Mouse (Mus musculus): ENCODE data around the gene Vrk2. TPM values are rescaled to one million over a fixed set of nuclear protein-coding genes. Genes with fewer than 3 reads are reported as not detected.

Gene Vrk2
- total and polyA plus RNA-seq, 3 experiments: 17.9 to 58.7 (median 31.1) TPM

DNA sequence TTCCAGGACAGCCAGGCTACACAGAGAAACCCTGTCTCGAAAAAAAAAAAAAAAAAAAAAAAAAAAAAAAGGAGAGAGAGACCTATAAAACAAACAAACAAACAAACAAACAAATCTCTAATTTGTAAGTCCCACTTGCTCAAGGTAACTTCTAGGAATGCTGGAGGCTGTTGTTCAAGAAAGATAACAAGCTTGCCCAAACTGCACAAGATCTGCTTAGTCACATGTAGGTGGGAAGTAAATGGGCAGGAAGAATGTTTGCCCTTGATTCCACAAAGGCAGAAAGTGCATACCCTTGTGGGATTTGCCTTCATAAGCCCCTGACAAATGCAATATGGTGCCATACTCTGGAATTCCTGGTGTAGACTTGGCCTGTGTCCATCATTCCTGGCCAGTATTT, 688 bp upstream of the Vrk2 start:
- H3K36me3 ChIP-seq (replicated peaks in 1 of 2; ENCODE audit: control insufficient read depth in 1 of 2, insufficient read depth in 1 of 2, low read length in 1 of 2): peaks cover 4 to 16% of the 10 kb centered on the region in 2 experiments
- in situ Hi-C loops (cut with MboI; ENCODE audit: low pct_ligation_motif_present, low pct_unique_long_range_greater_than_20kb, low sequenced_read_pairs): no loop called here
- H3K27ac ChIP-seq (ENCODE audit: insufficient read depth, low read depth): no peak overlapping the region
- H3K4me3 ChIP-seq (replicated peaks in 1 of 3; ENCODE audit: low read depth in 2 of 3, low read length in 2 of 3, poor library complexity in 1 of 3): no peak overlapping the region
- TF ChIP-seq ZNF384 (IDR thresholded peaks at IDR 0.05; ENCODE audit: low read depth, low read length) (peak; percentile 76), ZKSCAN1 (IDR thresholded peaks at IDR 0.05; ENCODE audit: borderline replicate concordance, low read depth, low read length) (no peak)
- H3K79me2 ChIP-seq (replicated peaks; ENCODE audit: control insufficient read depth, extremely low read depth, insufficient read depth, poor library complexity, severe bottlenecking): peaks cover 6% of the 10 kb centered on the region; the same call in 1 of the 2 replicates
- no peak for DNase-seq (ENCODE audit: extremely low read depth)
- H3K9me3 ChIP-seq (replicated peaks; ENCODE audit: low read length): no peaks in the 10 kb centered on the region
- peaks cover 0 to 36% of the 10 kb centered on the region in 2 experiments; a peak in 2 of 4 replicates for H3K4me1 ChIP-seq (ENCODE audit: control insufficient read depth in 1 of 2, insufficient read depth in 2 of 2)
- no peaks in the 10 kb centered on the region for H3K27me3 ChIP-seq (replicated peaks)
- H3K4me2 ChIP-seq (ENCODE audit: insufficient read depth, low read depth, poor library complexity, severe bottlenecking): no peak overlapping the region
- dilution Hi-C loops (cut with MboI; ENCODE audit: extremely low pct_ligation_motif_present, extremely low pct_unique_long_range_greater_than_20kb, low sequenced_read_pairs): no loop called here
- no peak overlapping the region for H3K9ac ChIP-seq (ENCODE audit: insufficient read depth, low read depth)

GRCm38 (mm10) chr11:26592395-26593053, 1.3 kb downstream of the Vrk2 start:
- Histone ChIP-seq H3K9ac (ENCODE audit: insufficient read depth, low read depth) (peak overlapping the region; percentile 76), H3K79me2 (replicated peaks; ENCODE audit: control insufficient read depth, extremely low read depth, insufficient read depth, poor library complexity, severe bottlenecking) (peaks cover 6% of the 10 kb centered on the region; the same call in 1 of the 2 replicates), H3K4me3 (replicated peaks in 1 of 3; ENCODE audit: low read depth in 2 of 3, low read length in 2 of 3, poor library complexity in 1 of 3) (peak overlapping the region; percentile 75 to 77 (median 75)), H3K9me3 (replicated peaks; ENCODE audit: low read length) (no peaks in the 10 kb centered on the region), H3K27me3 (replicated peaks) (no peaks in the 10 kb centered on the region), H3K4me1 (ENCODE audit: control insufficient read depth in 1 of 2, insufficient read depth in 2 of 2) (peaks cover 0 to 53% of the 10 kb centered on the region in 2 experiments; a peak in 2 of 4 replicates), H3K4me2 (ENCODE audit: insufficient read depth, low read depth, poor library complexity, severe bottlenecking) (peak overlapping the region; percentile 89), H3K27ac (ENCODE audit: insufficient read depth, low read depth) (no peak overlapping the region), H3K36me3 (replicated peaks in 1 of 2; ENCODE audit: control insufficient read depth in 1 of 2, insufficient read depth in 1 of 2, low read length in 1 of 2) (peaks cover 5 to 27% of the 10 kb centered on the region in 2 experiments)
- in situ Hi-C loops (cut with MboI; ENCODE audit: low pct_ligation_motif_present, low pct_unique_long_range_greater_than_20kb, low sequenced_read_pairs) (no loop called here), dilution Hi-C loops (cut with MboI; ENCODE audit: extremely low pct_ligation_motif_present, extremely low pct_unique_long_range_greater_than_20kb, low sequenced_read_pairs) (no loop called here)
- peak; percentile 46 for DNase-seq (ENCODE audit: extremely low read depth)
- no peak for TF ChIP-seq PAX5 (IDR thresholded peaks at IDR 0.05; ENCODE audit: low read length)
- TF ChIP-seq GABPA (IDR thresholded peaks at IDR 0.05; ENCODE audit: insufficient replicate concordance, low read depth, low read length): no peak
- no peak for TF ChIP-seq E2F4 (IDR thresholded peaks at IDR 0.05; ENCODE audit: insufficient replicate concordance, low read depth, low read length)
- TF ChIP-seq ZC3H11A (IDR thresholded peaks at IDR 0.05; ENCODE audit: low read depth, low read length): no peak
- no peak for TF ChIP-seq IRF4 (IDR thresholded peaks at IDR 0.05; ENCODE audit: low read depth, low read length)

DNA sequence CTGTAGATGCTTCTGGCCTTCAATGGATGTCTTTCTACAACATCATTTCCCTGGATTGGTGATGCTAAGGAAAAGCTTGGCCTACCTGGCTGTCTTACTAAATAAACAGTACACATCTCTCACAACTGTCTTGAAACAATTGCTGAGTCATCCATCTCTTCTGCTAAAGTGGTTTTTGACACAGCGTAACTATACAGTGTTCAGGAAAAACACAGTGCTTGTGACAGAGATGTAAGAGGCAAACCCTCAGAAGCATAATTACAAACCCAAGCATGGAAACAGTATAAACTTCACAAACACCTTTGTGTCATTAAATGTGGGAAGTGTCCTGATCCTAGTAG, 6.6 kb downstream of the Vrk2 start:
- H3K4me1 ChIP-seq (ENCODE audit: control insufficient read depth in 1 of 2, insufficient read depth in 2 of 2): peaks cover 14 to 85% of the 10 kb centered on the region in 2 experiments
- dilution Hi-C loops (cut with MboI; ENCODE audit: extremely low pct_ligation_motif_present, extremely low pct_unique_long_range_greater_than_20kb, low sequenced_read_pairs): no loop called here
- peak; percentile 54 for DNase-seq (ENCODE audit: extremely low read depth)
- in situ Hi-C loops (cut with MboI; ENCODE audit: low pct_ligation_motif_present, low pct_unique_long_range_greater_than_20kb, low sequenced_read_pairs): no loop called here
- no peak overlapping the region for H3K9ac ChIP-seq (ENCODE audit: insufficient read depth, low read depth)
- peak; percentile 44; the same call in 1 of the 2 replicates for TF ChIP-seq MAFK (IDR thresholded peaks at IDR 0.05; ENCODE audit: insufficient replicate concordance, low read length)
- no peak for TF ChIP-seq MAX (IDR thresholded peaks at IDR 0.05; ENCODE audit: low read length)
- TF ChIP-seq EP300 (IDR thresholded peaks at IDR 0.05; ENCODE audit: low read length): no peak
- no peak for TF ChIP-seq POLR2AphosphoS2 (IDR thresholded peaks at IDR 0.05; ENCODE audit: low read depth, low read length)
- TF ChIP-seq GABPA (IDR thresholded peaks at IDR 0.05; ENCODE audit: insufficient replicate concordance, low read depth, low read length): no peak
- TF ChIP-seq ETS1 (conservative IDR thresholded peaks at IDR 0.05; ENCODE audit: low read depth, low read length): no peak
- peak overlapping the region in 1 of 3 experiments; percentile 17 for H3K4me3 ChIP-seq (replicated peaks in 1 of 3; ENCODE audit: low read depth in 2 of 3, low read length in 2 of 3, poor library complexity in 1 of 3)
- H3K4me2 ChIP-seq (ENCODE audit: insufficient read depth, low read depth, poor library complexity, severe bottlenecking): peak overlapping the region; percentile 97; the same call in 1 of the 2 replicates
- H3K27me3 ChIP-seq (replicated peaks): no peaks in the 10 kb centered on the region
- H3K36me3 ChIP-seq (replicated peaks in 1 of 2; ENCODE audit: control insufficient read depth in 1 of 2, insufficient read depth in 1 of 2, low read length in 1 of 2): peaks cover 5 to 55% of the 10 kb centered on the region in 2 experiments
- peak overlapping the region; percentile 88 for H3K27ac ChIP-seq (ENCODE audit: insufficient read depth, low read depth)
- H3K79me2 ChIP-seq (replicated peaks; ENCODE audit: control insufficient read depth, extremely low read depth, insufficient read depth, poor library complexity, severe bottlenecking): no peaks in the 10 kb centered on the region; the same call in 1 of the 2 replicates
- no peaks in the 10 kb centered on the region for H3K9me3 ChIP-seq (replicated peaks; ENCODE audit: low read length)

All from CH12.LX (cell line).